ENCODE assay signal across 8 mouse cellular contexts in genomic region chr11:84642300-84643106, GRCm38 (mm10).
DNase-seq lines count a peak whose midpoint lies in the region; ATAC-seq and TF ChIP-seq lines count a peak whose summit lies in the region.

No protein-coding gene starts in this region.

- no peaks in the 10 kb centered on the region for H3K36me3 ChIP-seq in forebrain, embryonic 11.5 days (ENCODE audit: control insufficient read depth, insufficient read depth, low read length)
- no peaks in the 10 kb centered on the region for H3K36me3 ChIP-seq in hindbrain, postnatal 0 days (ENCODE audit: insufficient read depth, low read length)
- H3K36me3 ChIP-seq in liver, embryonic 14.5 days (replicated peaks; ENCODE audit: control insufficient read depth, insufficient read depth, low read depth) = no peaks in the 10 kb centered on the region

- H3K9ac ChIP-seq in forebrain, embryonic 11.5 days (ENCODE audit: low read length) = peak overlapping the region; percentile 81
- H3K9ac ChIP-seq in hindbrain, postnatal 0 days (replicated peaks; ENCODE audit: low read length) = peak overlapping the region; percentile 67
- H3K9ac ChIP-seq in liver, embryonic 14.5 days (replicated peaks) = no peak overlapping the region

- H3K27me3 ChIP-seq in forebrain, embryonic 11.5 days (ENCODE audit: control insufficient read depth, insufficient read depth, low read length) = peaks cover 31% of the 10 kb centered on the region
- no peaks in the 10 kb centered on the region for H3K27me3 ChIP-seq in hindbrain, postnatal 0 days (ENCODE audit: insufficient read depth, low read length)
- H3K27me3 ChIP-seq in liver, embryonic 14.5 days (ENCODE audit: control insufficient read depth, insufficient read depth, low read length) = peaks cover 49% of the 10 kb centered on the region

- TF ChIP-seq EP300 in liver, embryonic 14.5 days (IDR thresholded peaks at IDR 0.05; ENCODE audit: low read depth) = no peak

- no peak for DNase-seq in gastrocnemius, adult 2 months
- DNase-seq in gastrocnemius, adult 18-20 months (ENCODE audit: low spot score) = no peak
- peak; percentile 31 to 48 for DNase-seq in adrenal gland, postnatal 36 days
- peak; percentile 74 for DNase-seq in forebrain, embryonic 11.5 days (ENCODE audit: low spot score)
- DNase-seq in hindbrain, postnatal 0 days (ENCODE audit: low spot score) = peak; percentile 61
- no peak for DNase-seq in liver, embryonic 14.5 days (ENCODE audit: low read depth in 3 of 3, low spot score in 3 of 3)
- peak; percentile 51 for DNase-seq in right cerebral cortex, postnatal 4 days
- DNase-seq in gastrocnemius, postnatal 36 days = no peak

- intact Hi-C loops in gastrocnemius, adult 2 months (cut with DNase I) = no loop called here
- intact Hi-C loops in gastrocnemius, postnatal 36 days (cut with DNase I) = no loop called here

- peak overlapping the region; percentile 61 for H3K4me3 ChIP-seq in gastrocnemius, adult 2 months
- peak overlapping the region; percentile 43 for H3K4me3 ChIP-seq in forebrain, embryonic 11.5 days (ENCODE audit: low read depth, low read length)
- H3K4me3 ChIP-seq in hindbrain, postnatal 0 days (ENCODE audit: low read length) = peak overlapping the region; percentile 50
- no peak overlapping the region for H3K4me3 ChIP-seq in liver, embryonic 14.5 days (ENCODE audit: insufficient read depth in 1 of 2, low read depth in 2 of 2, low read length in 2 of 2)

- no peaks in the 10 kb centered on the region for H3K9me3 ChIP-seq in forebrain, embryonic 11.5 days (ENCODE audit: control insufficient read depth, low read length)
- H3K9me3 ChIP-seq in hindbrain, postnatal 0 days (ENCODE audit: low read length) = no peaks in the 10 kb centered on the region
- H3K9me3 ChIP-seq in liver, embryonic 14.5 days (ENCODE audit: control insufficient read depth, low read length) = no peaks in the 10 kb centered on the region

- peaks cover 14% of the 10 kb centered on the region; the same call in 1 of the 2 replicates for H3K4me1 ChIP-seq in forebrain, embryonic 11.5 days (replicated peaks; ENCODE audit: control insufficient read depth, insufficient read depth, low read length)
- H3K4me1 ChIP-seq in hindbrain, postnatal 0 days (ENCODE audit: insufficient read depth, low read length) = peaks cover 8% of the 10 kb centered on the region; the same call in 1 of the 2 replicates
- no peaks in the 10 kb centered on the region for H3K4me1 ChIP-seq in liver, embryonic 14.5 days (replicated peaks; ENCODE audit: control insufficient read depth in 2 of 2, insufficient read depth in 2 of 2, low read length in 1 of 2)

- peak; percentile 46; the same call in 1 of the 2 replicates for ATAC-seq in forebrain, embryonic 11.5 days (replicated peaks; ENCODE audit: low FRiP score)
- ATAC-seq in hindbrain, postnatal 0 days = peak; percentile 81
- ATAC-seq in liver, embryonic 14.5 days (ENCODE audit: insufficient read depth) = no peak

- WGBS in forebrain, embryonic 11.5 days = 1% methylated on average over 62 of the region's 67 CpGs
- WGBS in hindbrain, postnatal 0 days = under 1% methylated on average over 56 of the region's 67 CpGs
- 4% methylated on average over 63 of the region's 67 CpGs for WGBS in liver, embryonic 14.5 days (ENCODE audit: insufficient replicate concordance)

- H3K4me2 ChIP-seq in forebrain, embryonic 11.5 days (ENCODE audit: low read depth, low read length, severe bottlenecking) = peak overlapping the region; percentile 90
- H3K4me2 ChIP-seq in hindbrain, postnatal 0 days (ENCODE audit: low read depth, low read length) = peak overlapping the region; percentile 74
- H3K4me2 ChIP-seq in liver, embryonic 14.5 days (ENCODE audit: low read depth) = 0 out of 2 replicates have a peak overlapping the region, but pooled peaks have one; percentile 11

- TF ChIP-seq CTCF in gastrocnemius, adult 2 months (IDR thresholded peaks at IDR 0.05) = no peak
- no peak for TF ChIP-seq CTCF in hindbrain, postnatal 0 days (IDR thresholded peaks at IDR 0.05; ENCODE audit: low read depth)
- no peak for TF ChIP-seq CTCF in liver, embryonic 14.5 days (IDR thresholded peaks at IDR 0.05; ENCODE audit: low read depth)

- H3K27ac ChIP-seq in gastrocnemius, adult 2 months = no peak overlapping the region
- no peak overlapping the region for H3K27ac ChIP-seq in forebrain, embryonic 11.5 days (ENCODE audit: low read depth, low read length)
- peak overlapping the region; percentile 76 for H3K27ac ChIP-seq in hindbrain, postnatal 0 days
- no peak overlapping the region for H3K27ac ChIP-seq in liver, embryonic 14.5 days

Comparison
In these comparisons a context has a peak if more than half of its experiments do, and no peak if none do; other contexts are left out.
1. DNase-seq: peak in adrenal gland, postnatal 36 days (2 of 2), forebrain, embryonic 11.5 days (single experiment), hindbrain, postnatal 0 days (single experiment) and right cerebral cortex, postnatal 4 days (single experiment); none in gastrocnemius, adult 2 months (single experiment), gastrocnemius, adult 18-20 months (single experiment), liver, embryonic 14.5 days (0 of 3) and gastrocnemius, postnatal 36 days (0 of 2).
2. H3K4me3 ChIP-seq: peak in gastrocnemius, adult 2 months (single experiment), forebrain, embryonic 11.5 days (single experiment) and hindbrain, postnatal 0 days (single experiment); none in liver, embryonic 14.5 days (0 of 2).
3. H3K4me2 ChIP-seq: peak in every context shown above with its lines; median percentile 90 in forebrain, embryonic 11.5 days; 74 in hindbrain, postnatal 0 days; 11 in liver, embryonic 14.5 days.